Mouse (Mus musculus) limb, embryonic 15.5 days (tissue): Measurements from ENCODE around the gene Mcm3ap. TPM values are rescaled to one million over a fixed set of nuclear protein-coding genes. Genes with fewer than 3 reads are reported as not detected.
A peak's percentile ranks its signal among the peaks of the same experiment; 100 is the strongest.

ENCODE experiments used
- ATAC-seq: fragments of 200-750 bp; cut with Nextera tagmentation; 2 replicates; pipeline ENCODE4 v1.8.0; 2017; ENCODE audit warnings: low read depth, moderate TSS enrichment; ENCODE audit not compliant: insufficient number of reproducible peaks, low FRiP score, low TSS enrichment
- H3K27ac ChIP-seq: fragments of 300-500 bp; sonication (generic); 2 replicates; pipeline ENCODE4 v1.5.1; 2015; ENCODE audit warnings: moderate library complexity, mild to moderate bottlenecking, inconsistent platforms
- H3K27me3 ChIP-seq: fragments of 300-500 bp; sonication (generic); 2 replicates; pipeline ENCODE4 v1.6.1; 2015; ENCODE audit warnings: inconsistent platforms
- H3K36me3 ChIP-seq: fragments of 300-500 bp; sonication (generic); 2 replicates; pipeline ENCODE4 v1.6.1; 2015; ENCODE audit warnings: inconsistent platforms
- H3K4me1 ChIP-seq: fragments of 300-500 bp; sonication (generic); 2 replicates; pipeline ENCODE4 v1.6.1; 2015; ENCODE audit warnings: inconsistent platforms
- H3K4me2 ChIP-seq: fragments of 300-500 bp; sonication (generic); 2 replicates; pipeline ENCODE4 v1.6.1; 2015; ENCODE audit warnings: mild to moderate bottlenecking, inconsistent platforms
- H3K4me3 ChIP-seq: fragments of 300-500 bp; sonication (generic); 2 replicates; pipeline ENCODE4 v1.5.1; 2015; ENCODE audit warnings: mild to moderate bottlenecking, inconsistent platforms
- H3K9ac ChIP-seq: fragments of 300-500 bp; sonication (generic); 2 replicates; pipeline ENCODE4 v1.6.1; 2015; ENCODE audit warnings: inconsistent platforms
- H3K9me3 ChIP-seq: fragments of 300-500 bp; sonication (generic); 2 replicates; pipeline ENCODE4 v1.6.1; 2016; ENCODE audit warnings: inconsistent platforms
- WGBS: fragments of 180-500 bp; shearing (Covaris S2); methylation state at CpG from one replicate; pipeline ENCODE4 v1.1.7; 2015; 5-methylcytosine and 5-hydroxymethylcytosine counted together
- polyA plus RNA-seq: library from polyadenylated mRNA; unstranded; fragments of >200 nt; fragmentation: Nextera tagmentation; extraction: Ambion mirVana; gene quantifications from 2 replicates; pipeline ENCODE4 v1.2.1, GENCODE M21; 2015

The Mcm3ap gene
- polyA plus RNA-seq, 1 experiment from 2014 or later = 47.9 TPM

- Histone ChIP-seq H3K27ac (no peak overlapping the region), H3K4me2 (no peak overlapping the region), H3K36me3 (peaks cover 88% of the 10 kb centered on the region), H3K9me3 (no peaks in the 10 kb centered on the region), H3K4me3 (no peak overlapping the region), H3K9ac (no peak overlapping the region), H3K27me3 (no peaks in the 10 kb centered on the region), H3K4me1 (no peaks in the 10 kb centered on the region)
- ATAC-seq = no peak
- WGBS = 90% methylated on average over 11 of the region's 11 CpGs
These were observed 35.7 kb downstream of the Mcm3ap start for GRCm38 (mm10) chr10:76504271-76504943.

GRCm38 (mm10) chr10:76505865-76506264 lies 37.1 kb downstream of the Mcm3ap start:
- Histone ChIP-seq H3K27me3 (no peaks in the 10 kb centered on the region), H3K27ac (no peak overlapping the region), H3K4me2 (no peak overlapping the region), H3K4me3 (no peak overlapping the region), H3K9ac (no peak overlapping the region), H3K36me3 (peaks cover 87% of the 10 kb centered on the region), H3K9me3 (no peaks in the 10 kb centered on the region), H3K4me1 (no peaks in the 10 kb centered on the region)
- no peak for ATAC-seq
- 94% methylated on average over 7 of the region's 7 CpGs for WGBS

- Histone ChIP-seq H3K27ac (no peak overlapping the region), H3K9me3 (no peaks in the 10 kb centered on the region), H3K27me3 (no peaks in the 10 kb centered on the region), H3K4me3 (no peak overlapping the region), H3K4me2 (no peak overlapping the region), H3K9ac (no peak overlapping the region), H3K36me3 (peaks cover 85% of the 10 kb centered on the region), H3K4me1 (no peaks in the 10 kb centered on the region)
- WGBS = 52% methylated on average over 5 of the region's 5 CpGs
- ATAC-seq = no peak
These were observed 44.3 kb downstream of the Mcm3ap start for GRCm38 (mm10) chr10:76512965-76513583.

GRCm38 (mm10) chr10:76530922-76531321 lies 62.2 kb downstream of the Mcm3ap start:
- WGBS = 2% methylated on average over 11 of the region's 11 CpGs
- peak; percentile 28; the same call in 1 of the 2 replicates for ATAC-seq
- Histone ChIP-seq H3K4me1 (peaks cover 12% of the 10 kb centered on the region; the same call in 1 of the 2 replicates), H3K27ac (peak overlapping the region; percentile 86; the same call in 1 of the 2 replicates), H3K9me3 (no peaks in the 10 kb centered on the region), H3K4me2 (peak overlapping the region; percentile 88), H3K27me3 (no peaks in the 10 kb centered on the region), H3K9ac (peak overlapping the region; percentile 47), H3K4me3 (peak overlapping the region; percentile 71), H3K36me3 (peaks cover 20% of the 10 kb centered on the region)

GRCm38 (mm10) chr10:76531375-76531774 lies 62.6 kb downstream of the Mcm3ap start, which contains the start of gene Lss:
TSS of gene Lss (plus strand) at chr10:76531588.
- H3K36me3 ChIP-seq = peaks cover 24% of the 10 kb centered on the region
- 0% methylated on average over 37 of the region's 37 CpGs for whole genome bisulfite sequencing

GRCm38 (mm10) chr10:76531828-76532227 lies 63.1 kb downstream of the Mcm3ap start:
- Histone ChIP-seq H3K9me3 (no peaks in the 10 kb centered on the region), H3K4me3 (peak overlapping the region; percentile 71), H3K27me3 (no peaks in the 10 kb centered on the region), H3K4me1 (peaks cover 12% of the 10 kb centered on the region; the same call in 1 of the 2 replicates), H3K27ac (peak overlapping the region; percentile 86), H3K9ac (peak overlapping the region; percentile 47), H3K36me3 (peaks cover 28% of the 10 kb centered on the region), H3K4me2 (peak overlapping the region; percentile 88)
- 1% methylated on average over 14 of the region's 14 CpGs for WGBS
- no peak; the same call in 1 of the 2 replicates for ATAC-seq

More at GRCm38 (mm10) chr10:76531375-76531774, 62.6 kb downstream of the Mcm3ap start, which contains the start of gene Lss:
- Histone ChIP-seq H3K27ac (peak within 1 kb of the TSS; percentile 86), H3K9ac (peak within 1 kb of the TSS; percentile 47), H3K4me3 (peak within 1 kb of the TSS; percentile 71), H3K9me3 (no peaks in the 10 kb centered on the region), H3K4me2 (peak within 1 kb of the TSS; percentile 88), H3K27me3 (no peaks in the 10 kb centered on the region), H3K4me1 (peaks cover 12% of the 10 kb centered on the region; the same call in 1 of the 2 replicates)
- ATAC-seq = peak; percentile 96

GRCm38 (mm10) chr10:76535526-76535925 lies 66.8 kb downstream of the Mcm3ap start:
- 95% methylated on average over 7 of the region's 7 CpGs for WGBS
- H3K36me3 ChIP-seq = peaks cover 57% of the 10 kb centered on the region
- no peak overlapping the region for H3K9ac ChIP-seq
- no peak for ATAC-seq
- no peak overlapping the region for H3K27ac ChIP-seq
- no peaks in the 10 kb centered on the region for H3K9me3 ChIP-seq
- H3K4me1 ChIP-seq = peaks cover 13% of the 10 kb centered on the region
- no peak overlapping the region for H3K4me3 ChIP-seq
- H3K27me3 ChIP-seq = no peaks in the 10 kb centered on the region
- H3K4me2 ChIP-seq = no peak overlapping the region

GRCm38 (mm10) chr10:76537619-76538018 lies 68.9 kb downstream of the Mcm3ap start:
- WGBS = 58% methylated on average over 9 of the region's 9 CpGs
- peaks cover 78% of the 10 kb centered on the region for H3K36me3 ChIP-seq
- no peaks in the 10 kb centered on the region for H3K27me3 ChIP-seq
- H3K9ac ChIP-seq = no peak overlapping the region
- H3K4me2 ChIP-seq = no peak overlapping the region
- no peak overlapping the region for H3K27ac ChIP-seq
- H3K4me1 ChIP-seq = peaks cover 4% of the 10 kb centered on the region; the same call in 1 of the 2 replicates
- H3K9me3 ChIP-seq = no peaks in the 10 kb centered on the region
- no peak for ATAC-seq
- no peak overlapping the region for H3K4me3 ChIP-seq

- H3K9me3 ChIP-seq = no peaks in the 10 kb centered on the region
- peaks cover 91% of the 10 kb centered on the region for H3K36me3 ChIP-seq
- H3K4me3 ChIP-seq = no peak overlapping the region
- H3K4me2 ChIP-seq = no peak overlapping the region
- ATAC-seq = no peak
- H3K27ac ChIP-seq = no peak overlapping the region
- no peaks in the 10 kb centered on the region for H3K27me3 ChIP-seq
- 91% methylated on average over 11 of the region's 11 CpGs for WGBS
- peaks cover 4% of the 10 kb centered on the region; the same call in 1 of the 2 replicates for H3K4me1 ChIP-seq
- no peak overlapping the region for H3K9ac ChIP-seq
These were observed 72.8 kb downstream of the Mcm3ap start for GRCm38 (mm10) chr10:76541336-76542085.

GRCm38 (mm10) chr10:76542636-76543375 lies 74.1 kb downstream of the Mcm3ap start:
- Histone ChIP-seq H3K9me3 (no peaks in the 10 kb centered on the region), H3K4me1 (no peaks in the 10 kb centered on the region), H3K27ac (no peak overlapping the region), H3K9ac (no peak overlapping the region), H3K36me3 (peaks cover 97% of the 10 kb centered on the region), H3K4me2 (no peak overlapping the region), H3K27me3 (no peaks in the 10 kb centered on the region), H3K4me3 (no peak overlapping the region)
- no peak for ATAC-seq
- 87% methylated on average over 10 of the region's 10 CpGs for WGBS

GRCm38 (mm10) chr10:76546566-76546965 lies 77.8 kb downstream of the Mcm3ap start:
- Histone ChIP-seq H3K4me1 (no peaks in the 10 kb centered on the region), H3K4me3 (no peak overlapping the region), H3K27me3 (no peaks in the 10 kb centered on the region), H3K4me2 (no peak overlapping the region), H3K27ac (no peak overlapping the region), H3K9me3 (no peaks in the 10 kb centered on the region), H3K36me3 (peaks cover 99% of the 10 kb centered on the region), H3K9ac (no peak overlapping the region)
- no peak for ATAC-seq
- WGBS = 95% methylated on average over 8 of the region's 8 CpGs
